Mouse (Mus musculus): ENCODE measurements around the gene H2-DMb1.
"Not testable (repeated sequence)": the region's sequence is repeated elsewhere in the genome, so short reads cannot be mapped to it uniquely, and the experiment has no call there.

H2-DMb1 gene

DNA sequence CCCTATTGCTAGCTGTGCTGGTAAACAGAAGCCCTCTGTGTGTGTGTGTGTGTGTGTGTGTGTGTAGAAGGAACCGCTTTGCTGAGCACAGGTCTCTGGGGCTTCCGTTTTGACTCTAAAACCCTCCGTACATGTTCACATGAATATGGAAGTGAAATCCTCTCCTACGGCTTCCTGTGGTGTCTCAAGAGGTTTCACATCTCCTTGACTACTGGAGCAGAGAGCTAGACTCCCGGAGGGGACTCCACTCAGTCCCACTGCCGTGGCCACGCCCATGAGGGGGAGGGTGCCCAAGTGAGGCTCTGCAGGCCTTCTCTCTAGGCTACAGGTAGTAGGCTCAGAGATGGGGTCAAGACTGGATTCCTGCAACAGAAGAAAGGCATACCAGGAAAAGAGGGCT, 9.8 kb upstream of the H2-DMb1 start, which contains the start of gene H2-DMb2:
TSS of gene H2-DMb2 (plus strand) at position 275 of the 400 bp plus-strand sequence.
- DNase-seq (ENCODE audit: extremely low spot score, low read depth, low spot score), result no peak

DNA sequence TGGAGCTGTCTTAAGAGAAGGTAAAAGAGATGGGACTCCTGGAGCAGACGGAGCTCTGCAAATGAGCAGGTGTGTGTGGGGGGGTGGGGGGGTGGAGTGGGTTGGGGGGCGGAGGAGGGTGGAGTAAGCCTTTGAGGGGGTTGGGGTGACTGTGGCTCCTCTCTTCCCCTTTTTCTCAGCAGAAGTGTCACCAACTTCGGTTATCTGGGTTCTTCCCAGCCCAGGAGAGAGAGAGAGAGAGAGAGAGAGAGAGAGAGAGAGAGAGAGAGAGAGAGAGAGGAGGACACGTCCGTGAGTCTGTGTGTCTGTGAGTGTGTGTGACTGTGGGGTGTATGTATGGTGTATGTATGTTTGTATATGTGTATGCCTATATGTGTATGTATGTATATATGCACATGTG, 9.4 kb upstream of the H2-DMb1 start:
- no peak for DNase-seq (ENCODE audit: extremely low spot score, low read depth, low spot score)

DNA sequence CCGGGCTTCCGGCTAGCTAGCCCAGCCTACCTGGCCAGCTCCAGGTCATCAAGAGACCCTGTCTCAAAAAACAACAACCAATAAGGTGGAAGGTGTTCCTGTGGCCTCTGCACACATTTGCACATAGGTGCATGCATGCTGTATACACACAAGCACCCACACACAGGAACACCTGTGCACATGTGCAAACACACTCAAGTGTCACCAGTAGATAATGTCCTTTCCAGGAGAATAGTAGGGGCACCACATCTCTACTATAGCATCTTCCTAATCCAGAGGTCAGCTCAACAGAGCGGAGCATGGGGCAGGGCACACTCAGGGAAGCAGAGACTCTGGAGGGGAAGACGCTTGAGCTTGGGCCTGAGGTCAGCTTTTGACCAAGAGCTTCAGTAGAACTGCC, 8.7 kb upstream of the H2-DMb1 start:
- not testable (repeated sequence) for DNase-seq (ENCODE audit: extremely low spot score, low read depth, low spot score)

DNA sequence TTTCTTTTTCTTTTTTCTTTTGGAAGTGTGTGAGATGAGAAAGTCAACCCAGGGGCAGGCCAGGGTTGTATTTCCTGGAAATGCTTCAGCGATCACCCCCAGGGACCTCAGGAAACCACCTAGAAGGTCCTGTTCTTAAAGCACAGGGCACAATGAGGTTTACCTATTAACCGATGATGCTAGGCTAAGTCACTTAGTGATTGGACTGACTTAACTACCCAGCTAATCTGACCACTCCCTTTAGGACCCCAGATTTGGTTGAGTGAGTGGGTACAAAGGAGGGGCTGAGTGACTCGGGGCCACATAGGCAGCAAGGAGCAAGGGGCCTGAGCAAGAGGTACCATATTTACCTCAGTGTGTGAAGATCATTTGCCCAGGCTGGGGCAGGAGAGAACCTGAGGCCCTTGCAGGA, 7.9 kb upstream of the H2-DMb1 start:
- DNase-seq (ENCODE audit: extremely low spot score, low read depth, low spot score), result no peak

DNA sequence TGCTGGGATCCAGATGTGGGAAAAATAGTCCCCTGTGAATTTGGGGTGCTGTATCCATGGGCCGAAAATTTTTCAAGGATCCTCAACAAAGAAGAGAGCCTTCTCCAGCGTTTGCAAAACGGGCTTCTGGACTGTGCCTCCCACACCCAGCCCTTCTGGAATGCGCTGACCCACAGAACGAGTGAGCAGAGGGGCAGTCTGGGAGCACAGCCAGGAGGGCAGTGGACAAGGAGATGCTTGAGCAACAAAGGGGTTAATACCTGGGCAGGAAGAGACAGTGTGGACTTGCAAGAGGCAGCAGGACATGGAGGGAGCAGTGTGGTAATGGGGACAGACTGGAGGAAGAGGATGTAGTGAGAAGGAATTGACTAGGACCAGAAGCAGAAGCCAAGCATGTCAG, 2.7 kb downstream of the H2-DMb1 start:
- DNase-seq (ENCODE audit: extremely low spot score, low read depth, low spot score), result no peak

DNA sequence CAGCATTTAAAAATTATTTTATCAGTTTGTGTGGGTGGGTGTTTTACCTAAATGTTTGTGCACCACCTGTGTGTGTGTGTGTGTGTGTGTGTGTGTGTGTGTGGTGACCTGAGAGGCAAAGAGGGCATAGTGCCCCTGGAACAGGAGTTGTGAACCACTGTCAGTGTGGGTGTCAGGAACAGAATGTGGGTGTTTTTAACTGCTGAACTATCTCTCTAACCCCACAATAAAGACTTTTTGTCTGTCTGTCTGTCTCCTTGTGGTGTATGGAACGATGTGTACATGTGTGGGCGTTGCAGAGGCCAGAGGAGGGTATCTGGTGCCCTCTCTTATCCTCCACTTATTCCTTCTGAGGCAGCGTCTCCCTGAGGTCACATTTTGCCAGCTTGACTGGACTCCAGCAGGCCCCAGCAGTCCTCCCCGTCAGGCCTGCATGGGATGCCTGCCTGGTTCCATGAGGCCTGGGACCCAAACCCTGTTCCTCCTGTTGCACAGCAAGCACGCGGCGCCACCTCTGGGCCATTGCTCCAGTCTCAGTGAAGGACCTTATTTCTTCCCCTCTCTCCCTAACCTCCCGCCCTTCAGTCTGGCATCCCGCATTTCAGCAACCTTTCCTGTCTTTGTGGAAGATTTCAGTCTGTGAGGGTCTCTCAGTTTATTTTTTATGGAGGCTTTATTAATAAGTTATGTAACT, 11.5 kb downstream of the H2-DMb1 start:
- DNase-seq (ENCODE audit: extremely low spot score, low read depth, low spot score), result no peak

DNA sequence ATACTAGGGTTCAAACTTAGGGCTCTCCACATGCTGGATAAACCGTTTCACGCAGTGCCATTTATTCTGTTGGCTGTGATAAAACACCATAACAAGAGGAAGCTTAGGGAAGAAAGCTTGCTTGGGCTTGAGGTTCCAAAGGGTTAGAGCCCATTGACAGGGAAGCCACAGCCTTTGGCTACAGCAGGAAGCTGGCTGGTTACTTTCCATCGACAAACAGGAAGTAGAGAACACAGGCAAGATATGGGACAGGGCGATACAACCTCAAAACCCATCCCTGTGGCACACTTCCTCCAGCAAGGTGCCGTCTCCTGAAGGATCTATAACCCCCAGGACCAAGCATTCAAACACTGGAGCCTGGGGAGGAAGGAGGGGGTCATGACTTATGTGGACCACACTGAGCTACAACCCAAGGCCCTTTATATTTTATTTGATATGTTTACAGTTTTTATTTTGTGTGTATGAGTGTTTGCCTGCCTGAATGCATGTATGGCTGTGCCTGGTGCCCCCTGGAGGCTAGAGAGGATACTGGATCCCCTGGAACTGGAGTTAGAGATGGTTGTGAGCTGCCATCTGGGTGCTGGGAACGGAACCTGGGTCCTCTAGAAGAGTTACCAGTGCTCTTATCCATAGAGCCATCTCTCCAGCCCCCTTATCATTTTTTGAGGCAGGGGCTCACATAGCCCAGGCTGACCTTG, 12.3 kb downstream of the H2-DMb1 start:
- DNase-seq (ENCODE audit: extremely low spot score, low read depth, low spot score), result no peak

DNA sequence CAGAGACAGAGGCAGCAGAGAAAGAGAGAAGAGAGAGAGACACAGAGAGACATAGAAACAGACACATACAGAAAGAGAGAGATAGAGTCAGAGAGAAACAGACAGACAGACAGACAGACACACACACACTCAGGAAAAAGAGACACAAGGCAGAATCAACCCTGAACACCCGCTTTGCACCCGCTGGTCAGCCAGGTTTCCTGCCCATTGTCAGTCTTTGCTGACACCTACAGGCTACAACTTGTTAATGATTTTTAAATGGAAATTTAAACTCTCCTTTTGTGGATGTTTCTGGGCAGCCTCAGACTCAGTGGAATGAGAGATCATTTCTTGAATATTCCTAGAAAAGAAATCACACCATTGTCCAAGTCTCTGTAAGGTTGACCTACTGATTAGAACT, 16.4 kb downstream of the H2-DMb1 start:
- DNase-seq (ENCODE audit: extremely low spot score, low read depth, low spot score), result no peak

DNA sequence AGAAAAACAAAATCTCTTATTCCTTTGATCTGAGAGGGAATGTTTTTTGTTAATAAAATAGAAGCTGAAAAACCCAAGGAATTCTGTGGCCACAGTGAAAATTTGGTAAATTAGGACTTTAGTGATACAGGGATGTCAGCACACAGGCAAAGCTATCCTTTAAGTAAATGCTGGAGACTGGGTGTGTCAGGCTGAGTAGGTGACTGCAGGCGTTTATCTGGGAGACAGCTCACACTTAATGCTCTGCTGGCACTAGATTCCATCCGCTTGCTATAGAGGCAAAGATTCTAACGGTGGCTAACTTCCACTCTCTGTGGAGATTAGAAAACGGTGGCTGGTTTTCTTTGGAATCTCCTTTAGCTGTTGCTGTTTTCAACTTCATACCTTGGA, 17.6 kb downstream of the H2-DMb1 start:
- no peak for DNase-seq (ENCODE audit: extremely low spot score, low read depth, low spot score)

DNA sequence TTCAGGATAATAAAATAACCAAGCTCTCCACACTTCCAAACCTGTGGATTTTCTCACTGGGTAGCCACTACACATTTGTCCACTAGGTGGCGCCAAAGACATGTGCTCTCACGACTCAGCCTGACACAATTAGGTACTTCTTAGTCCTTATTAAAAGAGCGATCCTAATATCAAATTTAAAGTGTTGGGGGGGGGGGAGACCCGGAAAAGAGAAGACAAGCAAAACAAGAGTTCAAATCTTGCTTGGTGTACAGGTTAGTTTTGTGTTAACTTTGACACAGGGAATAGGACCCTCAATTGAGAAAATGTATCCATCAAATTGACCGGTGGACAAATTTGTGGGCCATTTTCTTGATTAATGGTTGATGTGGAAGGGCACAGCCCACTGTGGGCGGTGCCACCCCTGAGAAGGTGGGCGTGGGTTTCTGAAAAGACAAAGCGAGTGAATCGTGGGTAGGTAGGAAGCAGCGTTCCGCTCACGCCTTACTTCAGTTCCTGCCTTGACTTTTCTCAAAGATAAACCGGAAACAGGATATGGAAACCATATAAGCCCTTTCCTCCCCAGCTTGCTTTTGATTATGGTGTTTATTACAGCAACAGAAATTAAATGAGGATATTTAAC, 18.1 kb downstream of the H2-DMb1 start:
- peak; percentile 44 for DNase-seq (ENCODE audit: extremely low spot score, low read depth, low spot score)

DNA sequence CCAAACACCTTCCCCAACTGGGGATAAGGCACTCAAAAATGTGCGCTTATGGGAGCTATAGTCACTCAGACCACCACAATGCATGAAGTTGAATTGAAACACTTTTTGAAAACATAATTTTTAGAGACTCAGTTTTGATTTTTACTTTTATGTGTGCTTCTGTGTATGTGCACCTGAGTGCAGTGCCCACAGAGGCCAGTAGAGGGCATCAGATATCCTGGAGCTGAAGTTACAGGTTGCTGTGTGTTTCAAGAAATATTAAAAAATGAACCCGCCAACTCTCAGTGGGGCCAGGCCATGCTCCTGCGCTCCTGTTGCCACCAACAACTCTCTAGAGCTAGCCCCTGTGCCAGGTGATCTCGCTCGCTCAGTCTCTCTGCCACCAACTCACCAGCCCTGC, 19.7 kb downstream of the H2-DMb1 start:
- no peak for DNase-seq (ENCODE audit: extremely low spot score, low read depth, low spot score)

DNA sequence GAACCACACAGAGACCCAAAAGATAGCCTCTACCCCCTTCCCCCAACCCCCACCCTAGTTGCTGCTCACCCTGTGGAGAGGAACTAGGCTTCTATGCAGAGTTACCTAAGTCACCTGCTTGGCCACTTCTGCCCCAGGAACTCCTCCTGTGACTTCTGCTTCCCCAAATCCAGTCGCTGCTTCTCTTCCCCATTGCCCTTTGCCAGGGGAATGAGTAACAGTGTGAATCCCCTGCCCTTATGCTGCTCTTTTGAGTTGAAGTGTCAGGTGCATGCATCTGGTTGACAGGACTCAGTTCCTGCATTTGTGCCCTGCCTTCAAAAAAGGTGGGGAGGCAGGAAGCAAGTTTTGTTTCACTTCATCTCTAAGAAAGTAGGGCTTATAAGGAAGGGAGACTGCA, 21.2 kb downstream of the H2-DMb1 start:
- no peak for DNase-seq (ENCODE audit: extremely low spot score, low read depth, low spot score)

DNA sequence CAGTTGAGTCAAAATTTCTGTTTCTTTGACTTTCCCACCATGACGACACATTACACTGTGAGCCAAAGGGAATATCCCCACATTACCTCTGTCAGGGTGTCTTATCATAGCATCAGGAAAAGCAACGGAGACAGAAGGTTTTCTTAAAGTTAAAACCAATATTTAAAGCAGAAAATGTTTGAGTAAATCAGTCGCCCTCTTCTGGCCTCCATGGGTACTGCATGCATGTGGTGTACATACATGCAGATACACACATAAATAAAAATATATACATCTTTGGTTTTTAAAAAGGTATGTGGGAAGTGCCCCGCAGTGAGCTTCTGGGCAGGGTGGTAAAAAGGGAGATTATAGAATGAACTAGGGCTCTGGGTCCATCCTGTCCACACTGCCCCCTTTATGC, 24.3 kb downstream of the H2-DMb1 start:
- no peak for DNase-seq (ENCODE audit: extremely low spot score, low read depth, low spot score)

DNA sequence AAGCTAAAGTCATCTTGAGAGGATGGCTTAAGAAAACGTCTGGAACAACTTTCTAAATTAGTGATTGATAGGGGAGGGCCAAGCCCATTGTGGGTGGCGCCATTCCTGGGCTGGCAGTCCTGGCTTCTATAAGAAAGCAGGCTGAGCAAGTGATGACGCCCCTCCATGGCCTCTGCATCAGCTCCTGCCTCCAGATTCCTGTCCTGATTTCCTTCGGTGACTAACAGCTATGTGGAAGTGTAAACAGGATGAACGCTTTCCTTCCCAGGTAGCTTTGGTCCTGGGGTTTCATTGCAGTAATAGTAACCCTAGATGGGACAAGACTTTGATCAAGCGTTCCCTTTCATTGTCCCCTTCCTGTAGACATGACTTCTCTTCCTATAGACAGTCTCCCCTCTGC, 26.1 kb downstream of the H2-DMb1 start:
- DNase-seq (ENCODE audit: extremely low spot score, low read depth, low spot score), result no peak

DNA sequence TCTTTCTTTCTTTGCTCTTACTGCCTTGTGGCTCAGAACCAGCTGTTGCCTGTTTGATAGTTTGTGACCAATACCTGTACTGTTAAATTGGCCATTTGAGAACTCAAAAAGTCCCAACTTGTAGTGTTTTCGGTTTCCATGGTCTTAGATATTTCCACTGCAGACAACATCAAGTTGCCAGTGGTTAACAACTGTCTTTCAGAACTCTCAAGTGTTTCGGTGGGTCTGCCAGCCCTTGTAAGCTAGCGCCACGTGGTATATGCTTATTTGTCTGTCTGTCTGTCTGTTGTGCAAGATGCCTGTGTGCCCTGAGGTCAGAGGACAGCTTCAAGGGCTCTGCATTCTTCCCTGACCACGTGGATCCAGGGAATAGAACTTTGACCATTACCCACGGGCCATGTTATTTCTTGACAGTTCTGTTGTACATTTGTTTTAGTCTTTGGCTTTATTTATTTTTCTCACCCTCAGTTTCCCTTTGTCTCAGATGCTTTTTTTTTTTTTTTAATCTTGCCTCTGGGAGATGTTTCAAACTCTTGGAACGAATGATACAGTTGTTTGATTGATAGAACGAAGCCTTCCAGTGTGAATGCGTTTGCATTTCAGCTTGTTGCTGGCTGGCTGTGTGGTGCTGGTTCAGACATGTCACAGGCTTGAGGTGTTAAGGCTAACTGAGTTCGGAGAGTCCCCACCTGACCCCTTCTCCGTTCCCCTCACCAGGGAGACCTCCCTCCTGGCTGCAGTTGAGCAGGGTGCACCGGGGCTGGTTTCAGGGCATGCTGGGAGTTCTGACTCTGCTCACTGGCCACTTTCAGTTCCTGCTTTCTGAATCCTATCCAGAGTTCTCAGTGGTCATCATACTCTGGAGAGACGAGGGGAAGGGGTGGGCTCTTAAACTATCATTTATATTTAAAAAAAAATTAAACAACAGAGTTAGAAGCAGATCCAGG, 27.3 kb downstream of the H2-DMb1 start:
- DNase-seq (ENCODE audit: extremely low spot score, low read depth, low spot score), result no peak

DNA sequence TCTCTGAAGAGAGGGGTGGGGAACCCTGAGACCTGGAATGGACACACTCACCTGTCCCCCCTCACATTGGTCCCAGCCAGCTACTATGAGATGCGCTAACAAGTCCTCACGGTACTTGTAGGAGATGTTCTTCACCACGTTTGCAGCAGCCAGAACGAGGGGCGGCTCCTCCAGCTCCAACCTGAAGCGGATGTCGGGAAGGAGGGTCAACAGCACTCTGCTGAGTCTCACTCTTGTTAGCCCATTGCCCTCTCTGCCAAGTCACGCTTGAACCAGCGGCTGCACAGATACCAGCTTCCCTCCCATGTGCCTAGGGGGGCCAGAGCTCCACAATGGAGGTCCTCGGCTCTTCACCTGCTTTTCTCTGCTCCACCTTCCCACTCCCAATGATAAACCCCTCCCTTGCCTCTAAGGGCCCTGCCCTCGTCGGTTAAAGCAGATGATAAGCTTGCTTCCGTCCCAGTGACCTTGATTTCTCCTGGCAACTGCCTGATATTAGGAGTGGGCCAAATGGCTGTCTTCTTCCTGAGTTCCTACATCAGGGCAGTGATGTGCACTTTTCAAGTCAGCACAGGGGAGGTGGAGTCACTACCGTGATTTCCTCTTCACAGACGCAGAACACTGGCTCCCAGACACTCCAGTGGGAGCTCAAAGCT, 30.8 kb downstream of the H2-DMb1 start:
- DNase-seq (ENCODE audit: extremely low spot score, low read depth, low spot score), result no peak

DNA sequence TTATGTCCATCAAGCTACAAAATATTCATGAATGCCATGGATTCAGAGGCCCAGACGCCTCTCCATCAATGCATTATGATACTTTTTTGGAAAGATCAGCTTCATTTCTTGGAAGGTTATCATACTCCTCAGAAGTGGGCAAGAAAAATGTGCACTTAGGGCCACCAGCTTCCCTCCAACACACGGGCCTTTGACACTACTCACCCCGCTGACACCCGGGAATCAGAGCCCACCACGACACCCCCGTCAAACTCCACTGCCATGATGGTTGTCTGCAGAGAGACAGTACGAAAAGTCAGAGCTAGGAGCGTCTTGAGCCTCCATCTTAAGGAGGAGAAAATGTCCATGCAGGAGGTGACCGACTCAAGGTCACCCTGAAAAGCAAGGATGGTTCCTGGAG, 32.7 kb downstream of the H2-DMb1 start:
- no peak for DNase-seq (ENCODE audit: extremely low spot score, low read depth, low spot score)

DNA sequence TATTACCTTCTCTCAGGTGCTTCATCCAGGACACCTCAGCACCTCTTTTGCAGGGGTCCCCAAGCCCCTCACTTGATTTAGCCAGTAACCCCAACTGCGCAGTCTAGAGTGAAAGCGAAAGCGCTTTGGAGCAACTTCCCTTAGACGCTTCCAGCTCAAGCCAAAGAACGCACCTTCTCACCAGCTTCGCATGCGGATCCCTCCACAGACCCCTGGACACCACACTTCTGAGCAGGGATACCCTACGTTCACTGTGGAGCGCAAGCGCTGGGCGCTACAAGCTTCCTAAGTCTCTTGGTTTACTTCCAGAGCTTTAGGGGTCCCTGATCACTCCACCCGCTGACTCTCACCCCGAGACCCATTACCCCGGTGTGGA, 34.0 kb downstream of the H2-DMb1 start:
- no peak for DNase-seq (ENCODE audit: extremely low spot score, low read depth, low spot score)

DNA sequence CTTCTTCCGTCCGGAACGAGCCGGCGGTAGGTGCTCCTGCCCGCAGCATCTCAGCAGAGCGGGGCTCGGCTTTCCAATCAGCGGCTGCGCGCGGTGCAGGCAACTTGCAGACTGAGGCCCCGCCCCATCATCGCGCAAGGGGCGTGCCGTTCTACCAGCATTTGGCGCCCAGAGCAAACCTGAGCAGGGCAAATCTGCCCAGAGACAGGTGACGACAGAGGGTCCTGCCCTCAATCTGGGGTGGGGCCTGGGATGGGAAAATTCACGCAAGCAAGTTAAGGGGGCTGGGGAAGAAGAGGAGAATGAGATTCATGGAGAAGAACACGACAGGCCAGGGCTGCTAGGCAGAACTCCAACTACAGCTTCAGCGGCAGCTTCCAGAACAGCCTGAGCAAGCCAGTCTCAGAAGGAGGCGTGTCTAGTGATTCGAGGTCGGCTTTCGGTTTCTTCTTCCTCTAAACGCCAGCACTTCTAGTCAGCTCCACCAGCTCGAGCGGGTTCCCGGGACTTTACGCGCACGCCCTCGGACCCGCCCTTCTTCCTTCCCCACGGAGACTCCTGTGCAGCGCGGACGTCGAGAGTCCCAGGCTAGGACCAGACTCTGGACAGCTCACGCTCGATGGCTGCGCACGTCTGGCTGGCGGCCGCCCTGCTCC, 34.5 kb downstream of the H2-DMb1 start, which contains the start of the genes Tap1 and Psmb9:
TSS of gene Tap1 (plus strand) at position 293 of the 656 bp plus-strand sequence.
TSS of gene Psmb9 (minus strand) at position 504 of the 656 bp plus-strand sequence.
- peak; percentile 93 for DNase-seq (ENCODE audit: extremely low spot score, low read depth, low spot score)

DNA sequence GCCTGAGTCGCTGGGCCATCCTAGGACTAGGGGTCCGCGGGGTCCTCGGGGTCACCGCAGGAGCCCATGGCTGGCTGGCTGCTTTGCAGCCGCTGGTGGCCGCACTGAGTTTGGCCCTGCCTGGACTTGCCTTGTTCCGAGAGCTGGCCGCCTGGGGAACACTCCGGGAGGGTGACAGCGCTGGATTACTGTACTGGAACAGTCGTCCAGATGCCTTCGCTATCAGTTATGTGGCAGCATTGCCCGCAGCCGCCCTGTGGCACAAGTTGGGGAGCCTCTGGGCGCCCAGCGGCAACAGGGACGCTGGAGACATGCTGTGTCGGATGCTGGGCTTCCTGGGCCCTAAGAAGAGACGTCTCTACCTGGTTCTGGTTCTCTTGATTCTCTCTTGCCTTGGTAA, 35.1 kb downstream of the H2-DMb1 start:
- no peak for DNase-seq (ENCODE audit: extremely low spot score, low read depth, low spot score)

Data from hindlimb bud, embryonic 11.5 days (tissue).